Mouse (Mus musculus): ENCODE measurements around the gene Ctbs. TPM values are rescaled to one million over a fixed set of nuclear protein-coding genes. Genes with fewer than 3 reads are reported as not detected.

The Ctbs gene
- polyA plus RNA-seq (2016; fragmentation: Nextera tagmentation; extraction: Ambion mirVana) = 11.3 and 11.8 TPM in 2 replicates

DNA sequence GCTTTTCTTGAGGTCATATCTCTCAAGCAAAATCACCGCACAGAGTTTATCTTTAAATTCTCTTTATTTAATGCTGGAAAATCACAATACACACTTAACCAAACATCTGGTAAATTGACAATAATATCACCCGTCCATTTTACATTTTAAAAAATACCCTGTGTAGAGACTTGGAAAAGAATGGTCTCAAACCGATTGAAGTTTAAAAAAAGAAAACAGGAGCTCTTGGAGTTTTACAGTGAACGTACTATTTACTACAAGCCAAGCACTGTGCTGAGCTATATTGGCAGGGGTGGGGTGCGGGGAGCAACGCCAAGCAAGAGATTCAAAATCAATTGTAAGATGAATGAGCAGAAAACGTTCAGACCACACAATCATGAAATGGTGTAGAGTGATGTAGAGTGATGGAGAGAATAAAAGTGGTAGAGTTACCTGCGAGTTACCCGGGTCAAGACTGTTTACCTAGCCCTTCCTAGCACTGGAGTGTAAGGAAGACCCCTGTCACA, at the start of gene Ctbs:
Ctbs (plus strand) TSS at position 51 of the 506 bp plus-strand sequence.
- Histone ChIP-seq H3K9ac (peak within 1 kb of the TSS; percentile 76), H3K4me1 (replicated peaks) (peaks cover 10% of the 10 kb centered on the region; the same call in 1 of the 2 replicates)
- peak; percentile 11; the same call in 1 of the 2 replicates for ATAC-seq (ENCODE audit: insufficient number of reproducible peaks, low FRiP score)

DNA sequence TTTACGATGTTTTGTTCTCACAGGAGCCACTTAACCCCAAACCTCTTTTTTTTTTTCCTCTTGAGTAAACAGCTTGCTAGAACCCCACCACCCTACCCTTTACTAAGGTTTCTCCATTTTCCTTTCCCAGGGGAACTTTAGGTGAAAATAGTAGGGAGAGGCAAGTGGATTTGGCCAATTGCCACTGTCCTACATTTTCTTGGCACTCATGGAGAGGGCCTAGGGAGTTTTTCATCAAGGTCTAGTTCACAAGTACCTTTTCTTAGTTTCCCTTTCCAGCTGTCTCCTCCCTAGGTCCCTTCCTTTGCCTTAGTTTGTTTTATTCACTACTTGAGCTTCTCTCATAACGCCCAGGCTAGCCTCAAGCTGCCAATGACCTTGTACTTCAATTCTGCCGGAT, 45.8 kb upstream of the Ctbs start:
- H3K27ac ChIP-seq (ENCODE audit: poor library complexity, severe bottlenecking) = no peak overlapping the region

More for the DNA sequence above, at the start of gene Ctbs:
- WGBS = 50% methylated on average over 9 of the region's 9 CpGs
- Histone ChIP-seq H3K27ac (ENCODE audit: poor library complexity, severe bottlenecking) (peak within 1 kb of the TSS; percentile 63; the same call in 1 of the 2 replicates), H3K9me3 (replicated peaks) (no peaks in the 10 kb centered on the region), H3K4me3 (peak within 1 kb of the TSS; percentile 58), H3K36me3 (peaks cover 4% of the 10 kb centered on the region), H3K4me2 (peak within 1 kb of the TSS; percentile 76), H3K27me3 (replicated peaks) (no peaks in the 10 kb centered on the region)

DNA sequence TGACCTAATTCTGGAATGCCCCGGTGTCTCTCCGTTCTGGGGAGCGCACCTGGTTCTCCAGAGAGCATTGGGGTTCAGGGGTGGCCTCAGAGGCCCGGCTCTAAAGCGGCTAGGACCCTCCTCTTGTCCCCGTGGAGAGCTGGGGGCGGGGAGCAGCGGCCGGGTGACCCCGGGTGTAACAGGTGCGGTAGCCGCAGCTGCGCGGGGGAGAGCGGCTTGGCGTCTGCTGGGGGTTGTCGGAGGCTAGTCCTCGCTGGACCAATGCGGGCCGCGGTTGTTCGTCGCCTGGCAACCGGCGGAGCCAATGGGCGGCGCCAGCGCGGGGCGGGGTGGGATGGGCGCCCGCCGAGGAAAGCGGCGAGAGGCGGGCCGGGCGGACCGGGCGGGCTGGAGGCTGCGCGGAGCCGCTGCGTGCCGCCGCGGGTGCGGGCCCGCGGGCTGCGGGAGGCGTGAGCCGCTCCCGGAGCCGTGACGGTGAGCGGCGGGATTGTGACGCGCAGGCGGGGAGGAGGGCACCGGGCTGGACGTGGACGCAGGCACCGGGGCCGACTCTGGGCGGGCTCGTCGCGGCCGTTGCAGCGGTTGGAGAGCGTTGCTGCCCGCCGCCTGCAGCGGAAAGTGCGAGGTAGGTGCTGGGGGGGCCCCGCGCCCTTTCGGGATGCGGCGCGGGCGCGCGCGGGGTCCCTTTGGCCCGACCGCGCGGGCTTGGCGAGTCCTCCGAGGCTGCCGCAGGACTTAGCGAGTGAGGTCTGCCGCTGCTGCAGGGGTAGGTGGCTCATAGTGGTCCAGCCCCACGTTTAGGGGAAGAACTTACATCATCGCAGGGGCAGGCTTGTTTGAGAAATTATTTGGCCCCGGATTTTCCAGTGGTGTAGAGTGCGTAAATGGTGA, 45.0 kb upstream of the Ctbs start, which contains the start of gene Ssx2ip:
Ssx2ip (plus strand) TSS at position 332 of the 891 bp plus-strand sequence.
- under 1% methylated on average over 97 of the region's 100 CpGs for WGBS
- peak; percentile 98 for ATAC-seq (ENCODE audit: insufficient number of reproducible peaks, low FRiP score)
- H3K4me3 ChIP-seq = peak within 1 kb of the TSS; percentile 88

More for the DNA sequence above, 45.8 kb upstream of the Ctbs start:
- Histone ChIP-seq H3K4me3 (peak overlapping the region; percentile 88), H3K27me3 (replicated peaks) (no peaks in the 10 kb centered on the region), H3K9me3 (replicated peaks) (0 out of 2 replicates have a peak, but pooled peaks cover 2% of the 10 kb centered on the region), H3K4me1 (replicated peaks) (peaks cover 23% of the 10 kb centered on the region), H3K36me3 (no peaks in the 10 kb centered on the region), H3K9ac (peak overlapping the region; percentile 92), H3K4me2 (peak overlapping the region; percentile 77)
- no peak for ATAC-seq (ENCODE audit: insufficient number of reproducible peaks, low FRiP score)
- WGBS = 50% methylated on average over 3 of the region's 3 CpGs

DNA sequence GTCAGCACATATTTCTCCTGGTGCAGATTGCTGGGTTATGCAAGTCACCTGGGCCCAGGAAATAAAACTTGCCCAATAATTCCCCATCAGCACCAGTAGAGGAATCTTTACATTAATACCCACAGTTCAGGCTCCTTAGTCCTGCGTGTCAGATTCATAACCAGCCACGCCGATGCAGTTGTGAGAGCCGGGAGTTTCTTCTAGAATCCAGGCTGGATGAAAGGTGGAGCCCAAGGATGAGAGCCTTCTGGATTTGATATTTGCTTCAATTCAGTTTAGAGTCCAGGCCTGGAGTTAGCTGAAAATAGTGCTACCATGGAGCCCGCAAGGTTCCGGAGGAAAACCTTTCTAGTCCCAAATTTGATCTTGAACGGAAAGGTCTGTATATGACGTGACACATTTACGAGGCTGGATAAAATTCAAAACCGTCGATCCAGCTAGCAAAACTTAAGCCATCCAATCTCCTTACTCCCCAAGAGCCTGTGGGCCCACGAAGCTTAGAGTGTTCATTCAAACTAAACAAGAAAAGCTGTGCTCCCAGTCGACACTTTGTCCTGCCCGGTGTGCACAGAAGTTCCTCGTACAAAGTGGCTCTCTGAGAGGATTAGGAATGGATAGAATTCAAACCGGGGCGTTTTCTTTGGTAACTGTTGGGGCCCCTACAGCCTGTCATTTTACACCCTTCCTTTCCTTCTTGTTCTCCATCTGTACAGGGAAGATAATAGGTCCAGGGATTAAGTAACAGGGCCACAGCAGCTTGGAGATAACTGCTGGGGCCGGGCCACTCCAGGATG, 44.2 kb upstream of the Ctbs start:
- Histone ChIP-seq H3K9ac (peak overlapping the region; percentile 92), H3K4me2 (peak overlapping the region; percentile 77), H3K4me1 (replicated peaks) (peaks cover 28% of the 10 kb centered on the region), H3K36me3 (no peaks in the 10 kb centered on the region), H3K9me3 (replicated peaks) (0 out of 2 replicates have a peak, but pooled peaks cover 2% of the 10 kb centered on the region), H3K27me3 (replicated peaks) (no peaks in the 10 kb centered on the region), H3K27ac (ENCODE audit: poor library complexity, severe bottlenecking) (peak overlapping the region; percentile 73; the same call in 1 of the 2 replicates), H3K4me3 (peak overlapping the region; percentile 88)
- 25% methylated on average over 18 of the region's 18 CpGs for WGBS
- ATAC-seq (ENCODE audit: insufficient number of reproducible peaks, low FRiP score) = no peak; the same call in 1 of the 2 replicates

More for the DNA sequence above, 45.0 kb upstream of the Ctbs start, which contains the start of gene Ssx2ip:
- Histone ChIP-seq H3K36me3 (no peaks in the 10 kb centered on the region), H3K4me1 (replicated peaks) (peaks cover 23% of the 10 kb centered on the region), H3K27ac (ENCODE audit: poor library complexity, severe bottlenecking) (peak within 1 kb of the TSS; percentile 73), H3K4me2 (peak within 1 kb of the TSS; percentile 77), H3K9ac (peak within 1 kb of the TSS; percentile 92), H3K27me3 (replicated peaks) (no peaks in the 10 kb centered on the region), H3K9me3 (replicated peaks) (0 out of 2 replicates have a peak, but pooled peaks cover 2% of the 10 kb centered on the region)

DNA sequence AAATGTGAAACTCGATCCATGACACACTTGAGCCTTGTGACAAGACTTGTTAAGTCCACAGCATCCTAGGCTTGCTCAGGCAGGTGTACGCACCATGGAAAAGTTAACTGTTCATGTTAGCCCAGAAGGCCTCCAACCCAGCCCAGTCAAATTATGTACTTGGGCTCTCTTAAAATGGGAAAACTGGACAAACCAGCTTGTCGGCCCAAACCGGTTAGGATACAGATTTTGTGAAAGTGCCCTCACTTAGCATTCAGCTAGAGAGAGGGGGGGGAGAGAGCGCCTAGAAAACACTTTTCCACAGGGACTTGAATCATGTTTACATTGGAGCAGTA, 43.6 kb upstream of the Ctbs start:
- Histone ChIP-seq H3K9ac (peak overlapping the region; percentile 92), H3K4me3 (peak overlapping the region; percentile 88), H3K27ac (ENCODE audit: poor library complexity, severe bottlenecking) (no peak overlapping the region), H3K9me3 (replicated peaks) (0 out of 2 replicates have a peak, but pooled peaks cover 2% of the 10 kb centered on the region), H3K36me3 (no peaks in the 10 kb centered on the region), H3K27me3 (replicated peaks) (no peaks in the 10 kb centered on the region), H3K4me2 (peak overlapping the region; percentile 77), H3K4me1 (replicated peaks) (peaks cover 32% of the 10 kb centered on the region)
- 44% methylated on average over 5 of the region's 5 CpGs for WGBS
- ATAC-seq (ENCODE audit: insufficient number of reproducible peaks, low FRiP score) = no peak; the same call in 1 of the 2 replicates

DNA sequence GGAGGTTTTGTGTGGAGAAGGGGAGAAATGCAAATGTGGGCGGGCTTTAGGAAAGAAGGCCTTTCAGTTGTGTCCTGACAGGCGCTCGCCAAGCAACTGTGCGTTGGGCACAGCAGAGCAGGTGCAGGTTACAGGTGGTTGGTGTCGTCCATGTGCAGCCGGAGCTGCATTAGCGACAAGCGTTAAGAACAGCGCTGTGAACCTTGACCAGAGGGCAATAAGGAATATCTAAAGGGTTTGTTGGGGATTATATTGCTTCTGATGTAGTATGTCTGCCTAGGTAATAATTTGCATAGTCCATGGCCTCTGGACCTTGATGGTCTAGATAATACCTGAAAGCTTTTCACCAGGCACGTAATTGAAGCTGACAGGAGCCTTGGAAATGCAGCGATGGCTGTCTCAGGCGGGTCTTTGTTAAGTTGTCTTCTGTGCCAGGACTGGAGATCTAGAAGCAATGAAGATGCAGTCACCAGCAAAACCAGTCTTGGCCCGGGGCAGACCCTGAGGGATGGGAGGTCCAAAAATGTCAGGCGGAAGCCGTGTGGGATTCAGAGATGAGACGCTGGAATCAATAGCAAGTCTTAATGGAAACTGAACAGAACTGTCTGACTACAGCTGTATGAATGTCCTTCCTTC, 42.4 kb upstream of the Ctbs start:
- peaks cover 45% of the 10 kb centered on the region for H3K4me1 ChIP-seq (replicated peaks)
- no peak overlapping the region for H3K4me3 ChIP-seq
- 0 out of 2 replicates have a peak overlapping the region, but pooled peaks have one; percentile 26 for H3K4me2 ChIP-seq
- H3K9ac ChIP-seq = no peak overlapping the region
- no peak overlapping the region for H3K27ac ChIP-seq (ENCODE audit: poor library complexity, severe bottlenecking)
- no peaks in the 10 kb centered on the region for H3K27me3 ChIP-seq (replicated peaks)
- 90% methylated on average over 16 of the region's 16 CpGs for WGBS
- no peaks in the 10 kb centered on the region for H3K36me3 ChIP-seq
- H3K9me3 ChIP-seq (replicated peaks) = 0 out of 2 replicates have a peak, but pooled peaks cover 2% of the 10 kb centered on the region
- no peak for ATAC-seq (ENCODE audit: insufficient number of reproducible peaks, low FRiP score)

DNA sequence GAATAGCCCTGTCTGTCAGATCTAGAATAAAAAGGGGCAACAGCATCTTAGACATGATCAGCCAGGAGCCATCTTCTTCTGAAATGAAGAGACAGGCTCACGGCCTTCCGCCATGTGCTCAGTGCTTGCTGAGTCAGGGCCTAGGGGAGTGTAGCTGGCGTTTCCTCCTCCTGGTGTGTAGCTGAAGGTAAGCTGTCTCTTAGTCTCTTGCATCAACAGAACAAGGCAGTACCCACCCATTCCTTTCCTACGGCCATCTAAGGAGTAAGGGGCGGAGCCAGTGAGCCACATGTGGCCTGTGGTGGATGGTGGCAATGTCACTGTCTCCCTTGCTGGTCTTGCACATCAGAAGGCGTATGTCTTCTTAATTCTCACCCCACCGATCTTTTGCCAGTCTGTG, 39.5 kb upstream of the Ctbs start:
- Histone ChIP-seq H3K27ac (ENCODE audit: poor library complexity, severe bottlenecking) (no peak overlapping the region), H3K4me3 (no peak overlapping the region), H3K9ac (no peak overlapping the region), H3K27me3 (replicated peaks) (no peaks in the 10 kb centered on the region), H3K9me3 (replicated peaks) (no peaks in the 10 kb centered on the region), H3K4me2 (no peak overlapping the region), H3K4me1 (replicated peaks) (peaks cover 53% of the 10 kb centered on the region), H3K36me3 (no peaks in the 10 kb centered on the region)
- ATAC-seq (ENCODE audit: insufficient number of reproducible peaks, low FRiP score) = peak; percentile 48; the same call in 1 of the 2 replicates
- 73% methylated on average over 7 of the region's 7 CpGs for WGBS

DNA sequence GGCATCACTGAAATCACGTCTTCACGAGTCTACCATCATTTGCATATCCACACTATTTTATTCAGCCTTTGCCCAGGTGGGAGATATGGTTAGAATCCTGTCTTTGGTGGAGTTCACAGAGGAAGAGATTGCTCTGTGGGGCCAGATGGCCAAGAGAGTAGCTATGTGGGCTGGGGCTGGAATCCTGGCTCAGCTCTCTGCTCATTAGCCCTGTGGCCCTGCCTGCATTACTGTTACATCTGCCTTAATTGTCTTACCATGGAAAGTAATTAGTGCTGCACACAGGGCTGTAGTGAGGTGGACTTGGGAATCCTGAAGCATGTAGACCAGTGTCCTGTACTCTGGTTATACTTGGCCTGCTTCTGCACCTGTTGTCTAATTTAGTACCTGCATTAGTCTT, 37.6 kb upstream of the Ctbs start:
- H3K4me1 ChIP-seq (replicated peaks) = peaks cover 37% of the 10 kb centered on the region
- H3K9ac ChIP-seq = no peak overlapping the region
- ATAC-seq (ENCODE audit: insufficient number of reproducible peaks, low FRiP score) = no peak
- H3K36me3 ChIP-seq = no peaks in the 10 kb centered on the region
- no peak overlapping the region for H3K4me2 ChIP-seq
- 82% methylated on average over 2 of the region's 2 CpGs for WGBS
- H3K27ac ChIP-seq (ENCODE audit: poor library complexity, severe bottlenecking) = no peak overlapping the region
- H3K27me3 ChIP-seq (replicated peaks) = no peaks in the 10 kb centered on the region
- H3K9me3 ChIP-seq (replicated peaks) = no peaks in the 10 kb centered on the region
- H3K4me3 ChIP-seq = no peak overlapping the region

DNA sequence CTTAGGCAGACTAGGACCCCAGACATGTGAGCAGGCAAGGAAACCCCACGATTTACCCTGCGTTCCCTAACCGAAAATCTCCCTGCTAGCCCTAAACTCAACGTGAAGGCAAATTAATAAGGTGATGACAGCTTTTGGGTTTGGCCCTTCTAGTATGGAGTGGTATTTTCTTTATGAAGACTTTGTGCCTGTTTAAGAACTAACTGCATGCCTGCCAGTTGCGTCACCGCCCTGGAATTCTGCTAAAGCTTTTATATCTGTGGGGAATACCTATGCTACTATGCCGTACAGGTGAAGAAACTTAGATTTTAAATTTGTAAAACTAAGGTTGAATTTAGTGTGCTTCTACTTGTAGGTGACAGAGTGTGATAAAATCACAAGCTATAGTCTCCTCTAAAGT, 37.1 kb upstream of the Ctbs start:
- Histone ChIP-seq H3K4me3 (no peak overlapping the region), H3K9me3 (replicated peaks) (no peaks in the 10 kb centered on the region), H3K9ac (no peak overlapping the region), H3K27me3 (replicated peaks) (no peaks in the 10 kb centered on the region), H3K27ac (ENCODE audit: poor library complexity, severe bottlenecking) (no peak overlapping the region), H3K4me2 (no peak overlapping the region), H3K36me3 (0 out of 2 replicates have a peak, but pooled peaks cover under 1% of the 10 kb centered on the region), H3K4me1 (replicated peaks) (peaks cover 35% of the 10 kb centered on the region)
- 81% methylated on average over 7 of the region's 7 CpGs for WGBS
- no peak for ATAC-seq (ENCODE audit: insufficient number of reproducible peaks, low FRiP score)

DNA sequence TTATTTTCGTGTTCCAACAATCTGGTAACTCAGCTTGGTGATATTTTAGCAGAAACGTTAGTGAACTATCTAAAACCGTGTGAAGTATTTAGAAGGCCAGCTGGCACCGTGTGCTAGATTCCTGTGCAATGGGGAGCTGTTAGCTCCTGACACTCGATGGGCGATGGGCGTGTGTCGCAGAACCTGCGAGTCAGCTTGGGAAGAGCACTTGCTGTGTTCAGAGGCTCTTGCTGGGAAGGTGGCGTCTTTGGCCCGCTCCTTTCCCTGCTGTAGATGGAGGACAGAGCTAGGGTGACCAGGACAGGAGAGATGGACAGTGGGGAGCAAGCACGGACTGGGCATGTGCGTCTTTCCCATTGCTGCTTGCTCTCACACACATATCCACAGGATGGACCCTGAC, 36.6 kb upstream of the Ctbs start:
- no peaks in the 10 kb centered on the region for H3K9me3 ChIP-seq (replicated peaks)
- H3K4me3 ChIP-seq = no peak overlapping the region
- no peaks in the 10 kb centered on the region for H3K27me3 ChIP-seq (replicated peaks)
- peaks cover 35% of the 10 kb centered on the region for H3K4me1 ChIP-seq (replicated peaks)
- no peak overlapping the region for H3K9ac ChIP-seq
- no peak overlapping the region for H3K27ac ChIP-seq (ENCODE audit: poor library complexity, severe bottlenecking)
- no peak overlapping the region for H3K4me2 ChIP-seq
- H3K36me3 ChIP-seq = 0 out of 2 replicates have a peak, but pooled peaks cover 3% of the 10 kb centered on the region
- no peak for ATAC-seq (ENCODE audit: insufficient number of reproducible peaks, low FRiP score)
- 87% methylated on average over 13 of the region's 13 CpGs for WGBS

All from heart, embryonic 12.5 days (tissue).